Mouse (Mus musculus) lung, postnatal 0 days (tissue): ENCODE results near the gene Trim15.

Experiments
- CTCF ChIP-seq: IDR thresholded peaks from 2 replicates; pipeline ENCODE4 v1.5.1; 2016; ENCODE audit warnings: antibody characterized with exemption, mild to moderate bottlenecking
- EP300 ChIP-seq: IDR thresholded peaks from 2 replicates; pipeline ENCODE4 v1.6.1; 2016; ENCODE audit warnings: antibody characterized with exemption, mild to moderate bottlenecking, control low read depth

GRCm38 (mm10) chr17:36830470-36830869 lies 36.5 kb downstream of the Trim15 start:
- no peak for TF ChIP-seq CTCF
- TF ChIP-seq EP300: no peak
